Mouse (Mus musculus) olfactory bulb, adult 2 months (tissue): ENCODE measurements around the gene Wnt10b. TPM values are rescaled to one million over a fixed set of nuclear protein-coding genes. Genes with fewer than 3 reads are reported as not detected.

Source experiments
- H3K27ac ChIP-seq: fragments of 200-500 bp; 2 replicates; pipeline ENCODE4 v1.5.1; 2012; ENCODE audit warnings: low read depth, low read length; ENCODE audit not compliant: insufficient read depth
- H3K4me1 ChIP-seq: fragments of 200-500 bp; 2 replicates; pipeline ENCODE4 v1.6.1; 2012; ENCODE audit warnings: low read length; ENCODE audit not compliant: control insufficient read depth, insufficient read depth
- H3K4me3 ChIP-seq: fragments of 200-500 bp; 2 replicates; pipeline ENCODE4 v1.5.1; 2012; ENCODE audit warnings: mild to moderate bottlenecking, low read depth, low read length, moderate library complexity; ENCODE audit not compliant: insufficient read depth
- CTCF ChIP-seq: fragments of 200-500 bp; IDR thresholded peaks from 2 replicates; pipeline ENCODE4 v1.5.1; 2012; ENCODE audit warnings: low read depth, mild to moderate bottlenecking, low read length, moderate library complexity; ENCODE audit not compliant: insufficient read depth
- POLR2A ChIP-seq: fragments of 200-500 bp; IDR thresholded peaks from 2 replicates; pipeline ENCODE4 v1.6.1; 2012; ENCODE audit warnings: mild to moderate bottlenecking, low read depth, low read length, moderate library complexity; ENCODE audit not compliant: insufficient read depth
- WGBS: fragments of 180-500 bp; shearing (Covaris S2); methylation state at CpG from one replicate; pipeline ENCODE4 v1.1.7; 2018; 5-methylcytosine and 5-hydroxymethylcytosine counted together
- polyA plus RNA-seq: library from polyadenylated mRNA; stranded (reverse); fragments of >200 nt; gene quantifications from 2 replicates; pipeline ENCODE4 v1.2.4, GENCODE M21; 2012; ENCODE audit warnings: low replicate concordance; ENCODE audit not compliant: missing spikeins, insufficient read depth, insufficient read length

Wnt10b gene
- polyA plus RNA-seq, 1 experiment, result not detected

- Histone ChIP-seq H3K4me3 (peak overlapping the region; percentile 11), H3K27ac (no peak overlapping the region), H3K4me1 (peaks cover 35% of the 10 kb centered on the region)
- no peak for TF ChIP-seq CTCF
- no peak for TF ChIP-seq POLR2A
- WGBS, result 1% methylated on average over 23 of the region's 23 CpGs
Measured at GRCm38 (mm10) chr15:98790761-98791160, 12.8 kb upstream of the Wnt10b start.

- peaks cover 35% of the 10 kb centered on the region for H3K4me1 ChIP-seq
- H3K4me3 ChIP-seq, result peak within 1 kb of the TSS; percentile 11; the same call in 1 of the 2 replicates
- H3K27ac ChIP-seq, result no peak within 1 kb of the TSS
- TF ChIP-seq CTCF, result peak; percentile 35; the same call in 1 of the 2 replicates
- no peak for TF ChIP-seq POLR2A
- 3% methylated on average over 51 of the region's 51 CpGs for WGBS
Measured at GRCm38 (mm10) chr15:98789661-98790535, 11.9 kb upstream of the Wnt10b start, which contains the start of gene Wnt1. Gene Wnt1 (plus strand): TSS chr15:98789857.

- no peak overlapping the region for H3K27ac ChIP-seq
- peaks cover 35% of the 10 kb centered on the region for H3K4me1 ChIP-seq
- TF ChIP-seq CTCF (no peak), POLR2A (no peak)
- H3K4me3 ChIP-seq, result no peak overlapping the region
- 11% methylated on average over 24 of the region's 24 CpGs for WGBS
Measured at GRCm38 (mm10) chr15:98788972-98789660, 11.2 kb upstream of the Wnt10b start.

GRCm38 (mm10) chr15:98787930-98788329, 10.0 kb upstream of the Wnt10b start:
- Histone ChIP-seq H3K4me3 (no peak overlapping the region), H3K4me1 (peaks cover 29% of the 10 kb centered on the region), H3K27ac (no peak overlapping the region)
- 28% methylated on average over 4 of the region's 4 CpGs for WGBS
- TF ChIP-seq CTCF (peak; percentile 64), POLR2A (no peak)

DNA sequence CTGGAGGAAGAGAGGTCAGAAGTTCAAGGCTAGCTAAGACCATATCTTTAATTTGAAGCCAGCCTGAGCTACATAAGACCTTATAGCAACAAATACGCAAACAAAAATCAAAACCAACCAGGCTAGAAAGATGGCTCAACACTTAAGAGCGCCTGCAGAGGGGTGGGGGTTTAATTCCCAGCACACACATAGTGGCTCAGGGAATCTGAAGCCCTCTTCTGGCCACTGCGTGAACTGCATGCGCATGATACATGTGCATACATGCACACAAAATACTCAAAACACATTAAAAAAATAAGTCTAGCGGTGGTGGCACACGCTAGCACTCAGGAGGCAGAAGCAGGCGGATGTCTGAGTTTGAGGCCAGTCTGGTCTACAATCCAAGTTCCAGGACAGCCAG, 7.8 kb upstream of the Wnt10b start:
- no peak for TF ChIP-seq CTCF
- TF ChIP-seq POLR2A, result no peak
- Histone ChIP-seq H3K4me3 (no peak overlapping the region), H3K27ac (no peak overlapping the region), H3K4me1 (peaks cover 12% of the 10 kb centered on the region)
- WGBS, result 47% methylated on average over 7 of the region's 7 CpGs

GRCm38 (mm10) chr15:98781166-98781565, 3.2 kb upstream of the Wnt10b start:
- H3K4me3 ChIP-seq, result no peak overlapping the region
- no peak for TF ChIP-seq POLR2A
- no peak for TF ChIP-seq CTCF
- no peak overlapping the region for H3K27ac ChIP-seq
- peaks cover 42% of the 10 kb centered on the region for H3K4me1 ChIP-seq
- 42% methylated on average over 6 of the region's 6 CpGs for WGBS

GRCm38 (mm10) chr15:98780573-98780972, 2.6 kb upstream of the Wnt10b start:
- WGBS, result 12% methylated on average over 13 of the region's 13 CpGs
- TF ChIP-seq CTCF (no peak), POLR2A (no peak)
- no peak overlapping the region; the same call in 1 of the 2 replicates for H3K27ac ChIP-seq
- peaks cover 47% of the 10 kb centered on the region for H3K4me1 ChIP-seq
- H3K4me3 ChIP-seq, result no peak overlapping the region

DNA sequence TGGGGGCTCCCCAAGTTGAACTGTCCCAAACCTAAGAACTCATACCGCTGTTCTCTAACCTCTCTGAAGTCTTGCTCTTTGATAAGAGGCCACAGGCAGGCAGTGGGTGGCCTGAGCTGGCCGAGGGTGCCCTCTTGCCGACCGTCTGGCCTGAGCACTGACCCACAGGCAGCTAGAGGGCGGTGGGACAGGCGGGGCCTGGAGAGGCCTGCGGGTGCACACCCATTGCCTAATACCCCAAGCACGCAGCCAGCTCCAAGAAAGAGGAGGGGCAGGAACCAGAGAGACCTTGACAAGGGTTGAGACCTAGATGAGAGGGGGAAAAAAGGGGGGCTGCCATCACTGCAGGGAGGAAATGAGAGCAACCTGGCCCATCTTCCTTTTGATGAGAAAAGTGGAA, 2.1 kb upstream of the Wnt10b start:
- WGBS, result 24% methylated on average over 8 of the region's 8 CpGs
- no peak overlapping the region; the same call in 1 of the 2 replicates for H3K27ac ChIP-seq
- no peak overlapping the region for H3K4me3 ChIP-seq
- peaks cover 47% of the 10 kb centered on the region for H3K4me1 ChIP-seq
- TF ChIP-seq CTCF (no peak), POLR2A (no peak)

- no peak for TF ChIP-seq CTCF
- no peak for TF ChIP-seq POLR2A
- Histone ChIP-seq H3K27ac (no peak overlapping the region), H3K4me3 (no peak overlapping the region), H3K4me1 (peaks cover 47% of the 10 kb centered on the region)
- 24% methylated on average over 7 of the region's 11 CpGs for WGBS
Measured at GRCm38 (mm10) chr15:98778806-98779205, 856 bp upstream of the Wnt10b start.
